Mouse (Mus musculus): ENCODE data around the gene Scn5a. TPM values are rescaled to one million over a fixed set of nuclear protein-coding genes. Genes with fewer than 3 reads are reported as not detected.

Scn5a gene
- total RNA-seq, 2 experiments from 2014 or later = 3.9 to 5.0 TPM

GRCm38 (mm10) chr9:119523301-119523700 lies 55.5 kb downstream of the Scn5a start:
- Histone ChIP-seq H3K27ac (no peak overlapping the region), H3K4me3 (no peak overlapping the region)
- intact Hi-C loops (cut with DNase I) = no loop called here
- TF ChIP-seq CTCF (IDR thresholded peaks at IDR 0.05) = no peak
- no peak for DNase-seq (ENCODE audit: extremely low spot score in 1 of 2, low spot score in 2 of 2)

- TF ChIP-seq CTCF (IDR thresholded peaks at IDR 0.05) = no peak
- peak; percentile 35 to 58 for DNase-seq (ENCODE audit: extremely low spot score in 1 of 2, low spot score in 2 of 2)
- no peak overlapping the region for H3K27ac ChIP-seq
- intact Hi-C loops (cut with DNase I) = loop anchor here (2.0 kb wide), 1 partner anchor 52 kb away; no protein-coding TSS in a partner anchor
- peak overlapping the region; percentile 18; the same call in 1 of the 2 replicates for H3K4me3 ChIP-seq
Measured at GRCm38 (mm10) chr9:119519116-119519515, 59.7 kb downstream of the Scn5a start.

GRCm38 (mm10) chr9:119518177-119518576 lies 60.6 kb downstream of the Scn5a start:
- no peak overlapping the region for H3K27ac ChIP-seq
- TF ChIP-seq CTCF (IDR thresholded peaks at IDR 0.05) = no peak
- no peak overlapping the region for H3K4me3 ChIP-seq
- no peak for DNase-seq (ENCODE audit: extremely low spot score in 1 of 2, low spot score in 2 of 2)
- intact Hi-C loops (cut with DNase I) = loop anchor here (2.0 kb wide), 1 partner anchor 51 kb away; no protein-coding TSS in a partner anchor

GRCm38 (mm10) chr9:119517467-119517866 lies 61.3 kb downstream of the Scn5a start:
- Histone ChIP-seq H3K4me3 (no peak overlapping the region), H3K27ac (no peak overlapping the region)
- intact Hi-C loops (cut with DNase I) = no loop called here
- no peak for DNase-seq (ENCODE audit: extremely low spot score in 1 of 2, low spot score in 2 of 2)
- TF ChIP-seq CTCF (IDR thresholded peaks at IDR 0.05) = no peak

GRCm38 (mm10) chr9:119516815-119517214 lies 62.0 kb downstream of the Scn5a start:
- intact Hi-C loops (cut with DNase I) = no loop called here

GRCm38 (mm10) chr9:119515454-119515853 lies 63.4 kb downstream of the Scn5a start:
- intact Hi-C loops (cut with DNase I) = no loop called here
- TF ChIP-seq CTCF (IDR thresholded peaks at IDR 0.05) = no peak
- no peak for DNase-seq (ENCODE audit: extremely low spot score in 1 of 2, low spot score in 2 of 2)
- Histone ChIP-seq H3K4me3 (no peak overlapping the region), H3K27ac (no peak overlapping the region)

More at GRCm38 (mm10) chr9:119516815-119517214, 62.0 kb downstream of the Scn5a start:
- Histone ChIP-seq H3K4me3 (no peak overlapping the region), H3K27ac (no peak overlapping the region)
- DNase-seq (ENCODE audit: extremely low spot score in 1 of 2, low spot score in 2 of 2) = no peak
- TF ChIP-seq CTCF (IDR thresholded peaks at IDR 0.05) = no peak

GRCm38 (mm10) chr9:119514986-119515385 lies 63.8 kb downstream of the Scn5a start:
- H3K27ac ChIP-seq = no peak overlapping the region
- TF ChIP-seq CTCF (IDR thresholded peaks at IDR 0.05) = no peak
- DNase-seq (ENCODE audit: extremely low spot score in 1 of 2, low spot score in 2 of 2) = no peak
- H3K4me3 ChIP-seq = no peak overlapping the region
- intact Hi-C loops (cut with DNase I) = loop anchor here (5.0 kb wide), 1 partner anchor 42 kb away; no protein-coding TSS in a partner anchor

GRCm38 (mm10) chr9:119513816-119514215 lies 65.0 kb downstream of the Scn5a start:
- H3K27ac ChIP-seq = no peak overlapping the region
- intact Hi-C loops (cut with DNase I) = loop anchor here (5.0 kb wide), 1 partner anchor 43 kb away; no protein-coding TSS in a partner anchor
- no peak for DNase-seq (ENCODE audit: extremely low spot score in 1 of 2, low spot score in 2 of 2)
- no peak overlapping the region for H3K4me3 ChIP-seq
- TF ChIP-seq CTCF (IDR thresholded peaks at IDR 0.05) = no peak

GRCm38 (mm10) chr9:119512993-119513392 lies 65.8 kb downstream of the Scn5a start:
- no peak overlapping the region for H3K27ac ChIP-seq
- intact Hi-C loops (cut with DNase I) = loop anchor here (5.0 kb wide), 1 partner anchor 44 kb away; no protein-coding TSS in a partner anchor
- TF ChIP-seq CTCF (IDR thresholded peaks at IDR 0.05) = no peak
- no peak for DNase-seq (ENCODE audit: extremely low spot score in 1 of 2, low spot score in 2 of 2)
- H3K4me3 ChIP-seq = no peak overlapping the region

- no peak overlapping the region for H3K4me3 ChIP-seq
- peak; percentile 24 to 48 for DNase-seq (ENCODE audit: extremely low spot score in 1 of 2, low spot score in 2 of 2)
- no peak overlapping the region for H3K27ac ChIP-seq
- no peak for TF ChIP-seq CTCF (IDR thresholded peaks at IDR 0.05)
- intact Hi-C loops (cut with DNase I) = loop anchor here (5.0 kb wide), 1 partner anchor 46 kb away; no protein-coding TSS in a partner anchor
Measured at GRCm38 (mm10) chr9:119510902-119511301, 67.9 kb downstream of the Scn5a start.

GRCm38 (mm10) chr9:119504981-119505658 lies 73.7 kb downstream of the Scn5a start:
- Histone ChIP-seq H3K4me3 (no peak overlapping the region), H3K27ac (no peak overlapping the region)
- TF ChIP-seq CTCF (IDR thresholded peaks at IDR 0.05) = no peak
- intact Hi-C loops (cut with DNase I) = no loop called here
- no peak for DNase-seq (ENCODE audit: extremely low spot score in 1 of 2, low spot score in 2 of 2)

- H3K27ac ChIP-seq = no peak overlapping the region
- H3K4me3 ChIP-seq = no peak overlapping the region
- DNase-seq (ENCODE audit: extremely low spot score in 1 of 2, low spot score in 2 of 2) = no peak
- intact Hi-C loops (cut with DNase I) = no loop called here
- no peak; the same call in none of the 2 replicates for TF ChIP-seq CTCF (IDR thresholded peaks at IDR 0.05)
Measured at GRCm38 (mm10) chr9:119503613-119504012, 75.2 kb downstream of the Scn5a start.

- intact Hi-C loops (cut with DNase I) = no loop called here
- H3K27ac ChIP-seq = no peak overlapping the region
Measured at GRCm38 (mm10) chr9:119498885-119499284, 79.9 kb downstream of the Scn5a start.

More at GRCm38 (mm10) chr9:119498885-119499284, 79.9 kb downstream of the Scn5a start:
- no peak overlapping the region for H3K4me3 ChIP-seq
- no peak for TF ChIP-seq CTCF (IDR thresholded peaks at IDR 0.05)
- DNase-seq (ENCODE audit: extremely low spot score in 1 of 2, low spot score in 2 of 2) = no peak
